Mouse (Mus musculus) gastrocnemius, postnatal 14 days (tissue): ENCODE data around the gene Far1. TPM values are rescaled to one million over a fixed set of nuclear protein-coding genes. Genes with fewer than 3 reads are reported as not detected.
A peak's percentile ranks its signal among the peaks of the same experiment; 100 is the strongest.

ENCODE experiments used
- DNase-seq: peaks from one replicate; pipeline ENCODE4 v3.0.0; 2021; ENCODE audit warnings: mixed read lengths
- intact Hi-C: fragments of 180-260 bp; cut with DNase I; formaldehyde crosslinking; loops from one replicate; pipeline ENCODE4 v1.15.1; 2025; ENCODE audit warnings: low total_unique reads
- total RNA-seq, 2 experiments: library from RNA; stranded (reverse); gene quantifications; 2 replicates each; pipeline ENCODE4 v1.2.3; 2021

Far1 gene
- total RNA-seq, 2 experiments from 2014 or later = 15.6 to 18.9 TPM

DNA sequence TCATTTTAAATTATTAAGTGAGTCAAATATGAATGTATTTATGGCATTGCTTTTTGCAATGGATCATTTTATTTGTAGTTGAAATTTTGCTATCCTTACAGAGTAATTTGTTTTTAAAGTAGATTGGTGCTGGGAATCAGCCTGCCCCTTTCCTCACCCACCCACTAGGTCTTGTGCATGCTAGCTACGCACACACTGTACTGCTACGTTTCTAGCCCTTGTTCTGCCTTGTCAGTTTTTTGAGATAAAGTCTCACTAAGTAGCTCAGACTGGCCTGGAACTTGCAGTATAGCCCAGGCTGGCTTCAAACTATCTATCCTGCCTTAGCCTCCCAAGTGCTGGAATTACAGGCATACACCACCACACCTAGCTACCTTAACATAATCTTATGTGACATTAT is 38.9 kb downstream of the Far1 start:
- intact Hi-C loops = no loop called here
- DNase-seq = no peak

DNA sequence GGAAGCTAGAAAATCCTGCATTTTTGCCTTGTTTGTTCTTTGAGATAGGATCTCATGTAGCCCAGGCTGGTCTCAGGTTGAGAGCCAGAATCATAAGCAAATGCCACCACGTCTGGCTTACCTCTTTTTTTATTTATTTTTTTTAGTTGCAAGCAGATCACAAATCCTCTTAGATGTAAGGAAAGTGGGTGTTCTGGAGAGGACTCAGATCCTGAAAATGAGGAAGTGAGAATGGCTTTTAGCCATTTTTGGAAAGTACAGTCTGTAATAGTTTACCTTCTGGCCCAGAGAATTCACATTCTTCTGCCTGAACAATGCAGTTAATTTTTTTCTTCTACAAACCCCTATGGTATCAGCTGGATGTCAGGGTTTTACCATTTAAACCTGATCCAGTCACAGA is 42.5 kb downstream of the Far1 start:
- DNase-seq = no peak
- intact Hi-C loops = no loop called here

DNA sequence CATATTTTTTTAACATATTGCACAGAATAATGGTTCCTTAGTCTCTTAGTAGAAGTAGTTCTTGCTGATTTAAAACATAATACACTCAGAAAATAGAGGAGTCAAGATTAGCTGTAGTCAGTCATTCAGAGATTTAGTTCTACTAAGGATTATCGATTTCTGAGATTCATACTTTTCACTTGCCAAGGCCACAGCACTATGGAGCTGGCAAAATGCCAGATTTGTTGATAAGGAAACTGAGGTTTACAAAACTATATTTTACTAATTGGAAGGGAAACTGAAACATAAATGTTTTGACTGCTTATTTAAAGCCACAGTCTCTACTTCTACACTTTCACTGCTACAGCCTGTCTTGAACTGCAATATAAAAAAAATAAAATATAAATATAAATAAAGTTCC is 53.3 kb downstream of the Far1 start:
- no peak for DNase-seq

DNA sequence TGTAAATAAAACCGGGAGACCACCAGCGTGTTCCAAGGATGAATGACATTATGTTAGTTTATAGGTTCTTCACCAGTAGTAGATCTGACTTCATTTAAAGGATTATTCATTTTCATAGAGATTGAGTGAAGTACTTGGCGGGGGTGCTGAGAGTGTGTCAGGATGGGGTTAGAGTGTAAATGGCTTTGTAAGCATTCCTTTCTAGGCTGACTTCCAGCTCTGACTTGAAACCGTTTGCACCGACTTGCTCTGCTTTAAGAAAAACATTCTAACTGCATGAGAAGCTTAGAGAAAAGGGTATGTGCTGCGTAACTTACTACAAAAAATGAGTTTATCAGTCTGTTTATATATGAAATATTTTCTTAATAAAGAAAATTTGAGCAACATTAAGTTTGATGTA is 57.5 kb downstream of the Far1 start:
- DNase-seq = no peak
- intact Hi-C loops = no loop called here

More for the DNA sequence above, 53.3 kb downstream of the Far1 start:
- intact Hi-C loops = no loop called here

DNA sequence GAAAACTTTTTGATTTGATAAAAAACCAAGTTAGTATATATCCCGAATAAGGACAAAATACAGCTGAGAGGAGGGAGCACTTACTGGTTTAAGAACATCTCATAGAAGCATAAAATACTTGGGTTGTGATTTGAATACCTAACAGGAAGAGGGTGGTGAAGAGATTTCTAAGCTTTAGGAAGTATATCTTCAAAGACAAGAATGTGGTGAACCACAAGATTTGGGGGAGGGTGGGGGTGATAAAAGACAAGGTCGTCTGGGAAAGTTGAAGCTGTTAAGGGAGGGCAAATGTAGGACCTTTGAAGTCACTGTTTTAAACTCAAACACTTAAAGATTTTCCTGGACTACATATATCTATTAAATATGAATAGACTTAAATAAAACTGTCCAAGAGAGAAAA is 59.1 kb downstream of the Far1 start:
- intact Hi-C loops = no loop called here
- DNase-seq = no peak

DNA sequence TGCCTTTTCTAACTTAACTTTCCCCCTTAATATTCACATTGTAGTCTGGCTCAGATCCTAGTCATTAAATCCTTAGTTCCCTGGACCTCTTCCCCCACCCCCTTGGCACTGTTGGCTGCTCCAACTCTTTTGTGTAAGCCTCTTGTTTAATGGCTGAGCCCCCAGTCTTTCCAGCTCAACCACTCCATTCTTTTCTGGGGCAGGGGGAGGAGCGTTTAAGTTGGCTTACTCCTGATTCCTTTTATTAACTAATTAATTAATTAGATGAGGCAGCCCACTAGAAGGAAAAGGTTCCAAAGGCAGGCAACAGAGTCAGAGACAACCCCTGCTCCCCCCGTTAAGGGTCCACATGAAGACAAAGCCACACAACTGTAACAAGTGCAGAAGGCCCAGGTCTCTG is 68.5 kb downstream of the Far1 start:
- no peak for DNase-seq
- intact Hi-C loops = no loop called here

DNA sequence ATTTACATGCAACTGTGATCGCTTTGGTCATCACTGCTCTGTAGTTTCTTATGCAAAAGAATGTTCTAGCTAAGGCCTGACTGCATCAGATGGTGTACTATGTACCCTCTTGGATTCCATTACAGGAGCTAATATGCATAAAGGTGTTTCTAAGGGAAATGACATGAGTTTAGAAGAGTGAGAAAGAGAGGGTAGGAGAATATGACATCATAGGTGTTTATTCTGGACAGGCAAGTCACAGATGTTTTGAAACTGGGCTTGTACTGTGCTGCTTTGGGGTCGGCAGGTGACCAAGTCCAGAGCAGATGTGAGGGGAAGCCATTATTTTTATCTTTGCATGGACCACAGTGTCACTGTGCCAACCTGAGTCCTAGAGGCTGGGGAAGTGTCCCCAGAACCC is 75.6 kb downstream of the Far1 start:
- intact Hi-C loops = no loop called here
- no peak for DNase-seq

DNA sequence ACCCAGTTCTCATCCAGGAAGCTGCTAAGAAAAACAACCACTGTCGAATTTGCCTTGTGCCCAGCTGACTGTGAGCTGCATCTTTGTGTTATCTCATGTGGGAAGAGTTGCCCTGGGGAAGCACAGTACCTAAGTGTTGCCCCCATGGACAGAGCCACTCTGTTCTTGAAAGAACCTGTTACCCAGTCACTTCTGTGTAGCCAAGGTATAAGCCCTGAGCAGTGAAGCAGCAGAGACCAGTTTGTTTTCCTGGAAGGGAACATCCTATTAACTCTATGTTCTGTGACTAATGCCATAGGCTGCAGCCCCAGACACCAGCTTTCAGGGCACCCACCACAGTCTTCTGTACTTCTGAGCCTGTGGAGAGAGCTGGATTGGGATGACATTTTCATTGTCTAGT is 76.7 kb downstream of the Far1 start:
- intact Hi-C loops = no loop called here
- no peak for DNase-seq

DNA sequence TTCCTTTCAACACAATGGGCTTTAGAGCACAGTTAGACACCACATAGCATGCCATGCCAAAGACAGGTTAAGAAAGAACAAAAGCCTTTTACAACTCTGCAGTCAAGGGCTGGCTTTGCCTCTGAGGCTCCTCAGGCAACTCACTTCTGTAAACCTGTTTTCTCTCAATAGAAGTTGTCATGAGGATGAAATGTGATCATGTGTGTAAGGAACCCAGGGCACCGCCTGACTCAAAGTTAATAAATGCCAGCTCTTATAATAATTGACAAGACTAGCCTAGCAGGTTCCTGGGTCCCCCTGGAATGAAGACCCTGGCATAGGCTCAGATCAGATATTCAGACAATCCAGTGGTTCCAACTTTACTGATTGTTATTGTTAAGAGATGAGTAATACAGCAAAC is 77.5 kb downstream of the Far1 start:
- intact Hi-C loops = no loop called here
- DNase-seq = no peak

DNA sequence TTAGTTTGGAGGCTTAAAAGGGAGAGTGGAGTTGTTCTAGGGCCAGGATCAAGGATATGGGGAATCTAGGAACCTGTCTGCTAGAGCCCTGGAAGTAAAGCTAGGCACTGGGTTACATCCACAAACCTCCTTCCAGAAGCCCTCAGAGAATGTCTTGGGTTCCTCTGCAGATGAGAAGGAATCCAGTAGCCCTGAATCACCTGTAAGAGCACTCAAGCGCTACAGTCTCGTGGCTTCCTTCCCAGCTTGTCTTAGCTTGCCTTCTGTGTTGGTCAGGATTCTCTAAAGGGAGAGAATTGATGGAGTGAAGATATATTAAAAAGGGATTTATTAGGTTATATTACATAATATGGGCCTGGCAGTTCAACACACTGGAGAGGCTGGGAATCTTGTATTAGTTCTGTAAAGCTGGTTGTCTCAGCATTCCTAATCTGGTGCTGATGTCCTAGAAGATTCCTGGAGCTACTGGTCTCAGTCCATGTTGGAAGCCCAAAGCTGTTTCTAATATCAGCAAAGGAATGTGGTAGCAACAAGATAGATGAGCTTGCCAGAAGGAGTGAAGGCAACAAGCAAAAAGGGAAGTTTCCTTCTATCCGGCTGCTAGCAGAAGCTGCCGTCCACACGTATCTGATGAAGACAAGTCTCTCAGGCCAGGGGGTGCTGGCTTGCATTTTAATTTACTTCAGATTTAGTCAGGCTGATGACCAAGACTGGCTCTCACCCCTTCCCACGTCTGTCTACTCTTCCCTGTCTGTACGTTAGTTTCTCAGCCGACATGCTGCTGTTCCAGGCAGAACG is 78.1 kb downstream of the Far1 start:
- intact Hi-C loops = no loop called here
- DNase-seq = no peak

DNA sequence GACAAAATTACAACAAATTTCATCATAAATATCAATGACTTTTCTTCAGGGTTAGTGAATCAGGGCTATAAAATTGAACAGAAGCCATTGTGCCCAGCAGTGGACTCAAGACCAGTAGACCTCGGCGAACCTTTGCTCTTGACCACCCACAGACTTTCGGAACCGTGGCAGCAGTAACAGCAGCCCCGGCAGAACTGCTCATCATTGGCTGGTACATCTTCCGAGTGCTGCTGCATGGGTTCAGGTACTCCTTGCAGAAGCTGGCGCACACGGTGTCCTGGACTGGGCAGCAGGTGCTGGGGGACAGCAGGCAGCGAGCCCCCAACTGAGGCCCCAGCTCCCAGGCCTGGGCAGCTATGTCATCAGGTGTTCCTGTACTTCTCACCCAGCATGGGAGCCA is 79.1 kb downstream of the Far1 start:
- intact Hi-C loops = no loop called here
- DNase-seq = no peak

DNA sequence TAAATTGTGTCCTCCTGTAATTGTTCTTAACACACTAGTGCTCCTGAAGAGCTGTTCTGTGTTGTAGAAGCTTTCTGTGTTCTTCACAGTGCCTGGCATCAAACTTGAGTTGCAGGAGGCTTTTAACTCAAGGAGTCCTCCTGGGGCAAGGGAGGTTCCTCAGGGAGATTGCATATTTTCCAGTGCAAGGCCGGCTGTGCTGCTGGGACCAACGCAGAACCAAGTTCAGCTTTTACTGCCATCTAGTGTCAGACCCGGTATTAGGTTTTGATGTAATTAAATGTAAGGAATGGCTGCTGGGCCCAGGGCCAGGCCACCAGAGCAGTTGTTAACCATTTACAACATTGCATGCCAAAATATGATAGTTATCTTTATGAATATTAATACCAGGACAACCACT is 80.7 kb downstream of the Far1 start:
- intact Hi-C loops = loop anchor here (2.0 kb wide), 1 partner anchor 216 kb away; no protein-coding TSS in a partner anchor
- DNase-seq = peak; percentile 14

DNA sequence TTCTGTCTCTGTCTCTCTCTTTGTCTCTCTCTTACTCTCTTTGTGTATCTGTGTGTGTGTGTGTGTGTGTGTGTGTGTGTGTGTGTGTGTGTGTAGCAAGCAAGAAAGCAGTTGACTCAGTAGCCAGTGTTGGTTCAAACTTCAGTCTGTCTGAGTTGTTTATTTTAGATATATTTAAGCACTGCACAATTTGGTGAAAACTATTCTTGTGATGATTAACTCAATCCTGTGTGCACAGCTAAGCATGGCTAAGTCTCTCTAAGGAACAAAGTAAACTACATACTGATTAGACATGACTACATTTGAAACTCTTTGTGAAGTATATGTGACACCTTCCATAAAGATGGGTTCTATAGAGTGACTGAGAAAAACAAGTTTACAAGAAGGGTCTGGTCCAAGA is 83.6 kb downstream of the Far1 start:
- no peak for DNase-seq
- intact Hi-C loops = no loop called here

DNA sequence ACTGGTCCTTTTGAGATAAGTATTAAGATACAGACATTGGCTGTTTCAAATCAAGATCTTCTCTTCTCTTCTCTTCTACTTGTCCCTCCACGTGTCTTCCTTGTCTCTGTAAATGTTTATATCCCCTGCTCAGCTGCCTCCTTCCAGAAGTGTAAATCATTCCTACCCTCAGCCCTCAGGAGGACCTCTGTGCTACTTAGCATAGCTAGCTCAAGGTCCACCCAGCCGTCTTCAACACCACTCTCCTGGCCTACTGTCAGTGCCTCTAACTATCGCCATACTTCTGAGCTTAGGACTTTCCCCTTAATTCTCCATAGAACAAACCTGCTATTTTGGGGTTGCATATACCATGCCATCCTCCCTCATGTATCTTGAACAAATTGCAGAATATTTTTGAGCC is 88.2 kb downstream of the Far1 start:
- intact Hi-C loops = loop anchor here (10.0 kb wide), 1 partner anchor 413 kb away; no protein-coding TSS in a partner anchor

DNA sequence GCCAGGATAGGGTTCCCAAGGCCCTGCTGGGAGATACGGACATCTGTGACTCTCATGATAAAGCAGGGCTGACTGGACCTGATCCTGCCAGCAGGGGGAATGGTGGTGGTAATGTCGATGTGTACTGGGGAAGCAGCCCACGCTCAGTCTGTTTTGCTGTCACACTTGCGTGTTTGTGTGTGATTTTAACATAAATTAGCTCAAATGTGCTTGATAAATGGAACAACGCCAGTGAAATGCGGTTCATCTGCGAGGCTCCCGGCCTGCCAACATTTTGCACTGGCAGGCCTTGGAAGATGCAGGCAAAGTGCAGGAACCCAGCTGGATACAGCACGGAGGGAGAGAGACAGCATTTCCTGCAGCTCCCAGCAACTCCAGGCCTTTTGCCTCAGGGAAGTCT is 94.3 kb downstream of the Far1 start:
- intact Hi-C loops = loop anchor here (10.0 kb wide), 1 partner anchor 407 kb away; no protein-coding TSS in a partner anchor
- DNase-seq = no peak

More for the DNA sequence above, 88.2 kb downstream of the Far1 start:
- DNase-seq = no peak

DNA sequence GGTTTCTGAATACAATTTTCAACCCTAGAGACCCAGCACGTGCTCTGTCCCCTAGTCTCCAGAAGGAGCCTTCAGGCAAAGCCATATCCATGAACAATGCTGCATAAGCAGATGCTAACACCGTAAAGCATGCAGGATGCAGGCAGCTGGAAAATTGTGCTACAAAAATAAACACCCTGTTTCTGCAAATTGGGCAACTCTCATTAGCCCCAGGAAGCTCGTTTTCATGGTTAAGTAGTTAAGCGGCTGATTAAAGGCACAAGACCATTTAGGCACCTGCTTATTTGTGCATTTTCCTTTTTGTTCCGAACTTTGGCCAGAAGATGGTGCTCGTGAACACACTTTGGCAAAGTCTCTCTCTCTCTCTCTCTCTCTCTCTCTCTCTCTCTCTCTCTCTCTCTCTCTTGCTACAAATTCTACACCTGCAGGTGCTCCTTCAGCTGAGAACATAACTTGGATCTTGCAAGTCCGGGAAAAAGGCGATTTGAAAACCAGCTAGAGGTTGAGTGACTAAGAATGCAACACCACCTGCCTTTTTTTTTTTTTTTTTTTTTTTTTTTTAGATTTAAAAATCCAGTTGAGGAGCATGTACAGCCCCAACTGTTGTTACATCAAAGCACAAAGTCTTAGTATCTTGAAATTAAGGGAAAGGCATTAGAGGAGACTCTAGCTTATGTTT is 95.5 kb downstream of the Far1 start:
- DNase-seq = no peak
- intact Hi-C loops = loop anchor here (10.0 kb wide), 1 partner anchor 406 kb away; no protein-coding TSS in a partner anchor

DNA sequence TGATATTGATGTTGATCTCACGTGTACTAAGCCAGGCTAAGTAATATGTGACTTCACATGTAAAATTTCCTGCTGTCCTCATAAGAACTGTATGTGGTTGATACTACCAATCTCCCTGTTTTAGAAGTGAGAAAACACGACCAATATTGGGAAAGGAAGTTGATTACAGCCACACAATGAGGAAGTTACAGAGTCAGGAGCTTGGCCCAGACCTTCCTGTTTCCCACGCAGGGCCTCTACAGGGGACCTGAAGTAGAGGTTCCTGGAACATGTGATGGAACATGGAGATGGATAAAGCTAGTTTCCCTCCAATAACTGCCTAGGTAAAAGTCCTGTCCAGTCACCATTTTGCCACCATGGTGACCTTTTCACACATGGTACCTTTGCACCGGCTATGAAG is 99.0 kb downstream of the Far1 start:
- intact Hi-C loops = no loop called here
- DNase-seq = no peak

DNA sequence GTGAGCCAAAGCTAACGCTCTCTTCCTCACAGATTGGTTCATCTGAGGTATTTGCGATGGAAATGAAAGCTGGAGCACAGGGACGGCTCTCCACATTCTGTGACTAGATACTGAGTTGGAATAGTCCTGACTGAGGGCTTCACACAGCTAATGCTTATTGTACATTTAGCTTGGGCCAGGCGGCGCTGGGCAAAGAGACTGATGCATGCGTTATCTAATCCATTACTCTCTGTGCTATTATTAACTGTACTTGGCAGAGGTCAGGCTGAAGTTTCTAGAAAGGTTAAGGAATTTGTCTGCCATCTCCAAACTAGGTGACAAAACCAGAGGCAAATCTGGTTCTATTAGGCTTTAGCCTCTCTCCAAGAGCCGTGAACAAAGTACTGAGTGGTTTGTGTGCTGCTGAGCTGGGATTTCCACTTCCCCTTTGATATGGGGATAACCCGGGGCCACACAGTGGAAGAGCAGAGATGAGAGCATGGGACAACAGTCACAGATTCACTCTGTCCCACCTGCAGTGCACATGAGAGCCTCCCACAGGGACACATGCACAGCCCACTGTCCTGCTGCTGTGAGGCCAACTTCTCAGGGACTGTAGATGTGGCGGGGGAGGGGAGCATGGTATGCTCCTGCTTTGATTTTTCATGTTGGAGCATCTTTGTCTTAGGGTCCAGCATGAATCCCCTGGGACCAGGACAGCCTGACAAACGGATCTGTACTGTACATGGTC is 100.7 kb downstream of the Far1 start:
- intact Hi-C loops = no loop called here
- no peak for DNase-seq

DNA sequence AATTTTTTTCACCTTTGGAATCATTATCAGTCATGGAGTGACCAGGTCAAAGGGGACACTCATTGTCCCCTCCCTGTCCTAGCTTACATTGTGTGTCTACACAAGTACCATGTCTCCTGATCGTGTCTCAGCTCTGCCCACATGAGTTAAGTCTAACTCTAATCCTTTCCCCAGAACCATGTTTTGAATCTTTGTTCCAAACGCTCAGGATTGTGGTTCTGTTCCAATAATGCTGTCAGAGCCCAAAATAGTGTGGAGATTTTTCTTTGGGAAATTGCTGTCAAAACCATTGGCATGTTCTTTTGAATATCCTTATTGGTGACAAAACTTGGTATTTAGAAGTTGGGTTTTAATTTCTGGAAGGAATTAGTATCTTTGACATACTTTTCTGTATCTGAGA is 105.5 kb downstream of the Far1 start:
- intact Hi-C loops = no loop called here
- no peak for DNase-seq

DNA sequence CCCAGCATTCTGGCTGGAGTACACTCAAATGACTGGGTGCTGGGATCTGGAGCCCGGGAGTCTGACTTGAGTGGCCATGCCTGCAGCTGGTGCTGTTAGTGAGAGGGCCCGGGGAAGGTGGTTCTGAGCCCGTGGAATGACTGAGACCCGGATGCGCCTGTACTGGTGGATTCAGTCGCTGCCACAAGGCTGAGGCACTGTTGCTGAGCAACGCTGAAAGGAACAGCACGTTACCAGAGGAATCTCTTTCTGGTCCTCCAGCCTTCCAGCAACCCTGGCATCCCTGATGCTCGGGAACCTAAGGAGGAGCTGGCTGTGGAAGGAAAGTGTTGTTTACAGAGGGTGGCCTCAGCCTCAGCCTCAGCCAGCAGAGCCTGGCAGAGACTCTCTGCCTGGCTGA is 106.1 kb downstream of the Far1 start:
- intact Hi-C loops = no loop called here

More for the DNA sequence above, 106.1 kb downstream of the Far1 start:
- DNase-seq = no peak
